ENCODE assay signal across 18 mouse cellular contexts in the genomic region with DNA sequence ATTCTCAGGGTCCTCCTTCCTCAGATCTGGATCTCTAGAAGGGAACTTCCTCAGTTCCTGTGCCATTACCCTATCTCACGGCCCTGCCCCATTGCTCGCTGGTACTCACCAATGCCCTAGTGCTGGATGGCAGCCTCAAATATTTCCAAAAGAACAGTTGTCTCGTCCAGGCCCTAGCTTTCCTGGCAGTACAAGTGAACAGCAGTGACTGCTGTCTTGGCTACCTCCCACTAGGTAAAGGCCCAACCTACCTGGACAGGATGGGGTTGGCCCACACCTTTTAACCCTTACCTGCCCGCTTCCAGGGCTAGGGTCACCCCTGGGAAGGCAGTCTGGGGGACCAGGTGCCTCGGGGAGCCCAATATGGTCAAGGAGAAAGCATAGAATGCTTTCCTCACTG. TPM values are rescaled to one million over a fixed set of nuclear protein-coding genes. Genes with fewer than 3 reads are reported as not detected.
A peak's percentile ranks its signal among the peaks of the same experiment; 100 is the strongest.
DNase-seq lines count a peak whose midpoint lies in the region; ATAC-seq and TF ChIP-seq lines count a peak whose summit lies in the region.
"Had no signal": no experiment of that assay in that cellular context is flagged by ENCODE, and none has a peak within 500 bp of the region (broad histone marks: within the 10 kb centered on the region; RNA-seq: fewer than 3 reads in every experiment).

No protein-coding gene starts in this region.

- peak in 1 of 2 experiments; percentile 30; a peak in 2 of 4 replicates for TF ChIP-seq EP300 in MEL (IDR thresholded peaks at IDR 0.05; ENCODE audit: low read depth in 1 of 2, low read length in 2 of 2)
- no peak for TF ChIP-seq EP300 in lung, postnatal 0 days (IDR thresholded peaks at IDR 0.05)

- H3K36me3 ChIP-seq in E14TG2a.4 (ENCODE audit: insufficient read depth, low read length), result peaks cover 13% of the 10 kb centered on the region; the same call in 1 of the 2 replicates
- H3K36me3 ChIP-seq in MEL (ENCODE audit: control insufficient read depth in 1 of 2, insufficient read depth in 2 of 2, low read length in 2 of 2), result peaks cover 0 to 7% of the 10 kb centered on the region in 2 experiments; a peak in 2 of 4 replicates
- H3K36me3 ChIP-seq in lung, postnatal 0 days (ENCODE audit: insufficient read depth, low read length), result no peaks in the 10 kb centered on the region
- H3K36me3 ChIP-seq: heart, embryonic 15.5 days had no signal

- 51% methylated on average over 5 of the region's 5 CpGs for whole genome bisulfite sequencing in lung, postnatal 0 days

- H3K27ac ChIP-seq in MEL (ENCODE audit: control insufficient read depth, low read depth, low read length), result peak overlapping the region; percentile 41
- peak overlapping the region; percentile 84 for H3K27ac ChIP-seq in lung, postnatal 0 days (ENCODE audit: low read length)
- H3K27ac ChIP-seq: embryonic facial prominence, embryonic 12.5 days; forebrain, embryonic 15.5 days; heart, embryonic 15.5 days; limb, embryonic 12.5 days; midbrain, embryonic 12.5 days; neural tube, embryonic 13.5 days had no signal

- H3K9me3 ChIP-seq in E14TG2a.4 (ENCODE audit: low read length) (no peaks in the 10 kb centered on the region), MEL (replicated peaks; ENCODE audit: insufficient read depth, low read length) (no peaks in the 10 kb centered on the region)
- H3K9me3 ChIP-seq in lung, postnatal 0 days (ENCODE audit: low read length), result no peaks in the 10 kb centered on the region
- H3K9me3 ChIP-seq: embryonic facial prominence, embryonic 12.5 days; forebrain, embryonic 15.5 days; heart, embryonic 15.5 days; limb, embryonic 12.5 days; midbrain, embryonic 12.5 days; neural tube, embryonic 13.5 days had no signal

- H3K4me1 ChIP-seq in E14TG2a.4 (replicated peaks; ENCODE audit: low read depth, low read length) (peaks cover 68% of the 10 kb centered on the region), MEL (ENCODE audit: control insufficient read depth in 1 of 2, insufficient read depth in 2 of 2, low read length in 2 of 2) (peaks cover 15 to 25% of the 10 kb centered on the region in 2 experiments)
- no peaks in the 10 kb centered on the region for H3K4me1 ChIP-seq in lung, postnatal 0 days (ENCODE audit: insufficient read depth, low read depth, low read length)
- H3K4me1 ChIP-seq: heart, embryonic 15.5 days; limb, embryonic 12.5 days; midbrain, embryonic 12.5 days; neural tube, embryonic 13.5 days had no signal

- H3K4me3 ChIP-seq in E14TG2a.4 (replicated peaks; ENCODE audit: low read length) (0 out of 2 replicates have a peak overlapping the region, but pooled peaks have one; percentile 23), MEL (ENCODE audit: control insufficient read depth in 1 of 2, insufficient read depth in 1 of 2, low read depth in 2 of 2, low read length in 2 of 2) (peak overlapping the region; percentile 32 to 48)
- H3K4me3 ChIP-seq in lung, postnatal 0 days (ENCODE audit: low read depth, low read length), result peak overlapping the region; percentile 35
- H3K4me3 ChIP-seq: embryonic facial prominence, embryonic 12.5 days; forebrain, embryonic 15.5 days; heart, embryonic 15.5 days; limb, embryonic 12.5 days; midbrain, embryonic 12.5 days; neural tube, embryonic 13.5 days had no signal

- TF ChIP-seq RAD21 in MEL (IDR thresholded peaks at IDR 0.05; ENCODE audit: low read depth, low read length), result no peak

- no peak; a peak in 1 of 4 replicates for TF ChIP-seq POLR2A in MEL (IDR thresholded peaks at IDR 0.05; ENCODE audit: control insufficient read depth in 1 of 2, insufficient read depth in 1 of 2, low read depth in 1 of 2, low read length in 2 of 2, poor library complexity in 1 of 2)

- H3K9ac ChIP-seq in MEL (ENCODE audit: control insufficient read depth, low read depth, low read length, poor library complexity, severe bottlenecking), result peak overlapping the region; percentile 31
- no peak overlapping the region for H3K9ac ChIP-seq in lung, postnatal 0 days (replicated peaks; ENCODE audit: low read depth)
- H3K9ac ChIP-seq: embryonic facial prominence, embryonic 12.5 days; forebrain, embryonic 15.5 days; heart, embryonic 15.5 days; limb, embryonic 12.5 days; midbrain, embryonic 12.5 days; neural tube, embryonic 13.5 days had no signal

- no peaks in the 10 kb centered on the region for H3K79me2 ChIP-seq in MEL (ENCODE audit: control insufficient read depth, insufficient read depth, low read length, poor library complexity)

- peak overlapping the region; percentile 27; the same call in 1 of the 2 replicates for H3K4me2 ChIP-seq in lung, postnatal 0 days (replicated peaks; ENCODE audit: low read depth, low read length)
- H3K4me2 ChIP-seq: embryonic facial prominence, embryonic 12.5 days; forebrain, embryonic 15.5 days; heart, embryonic 15.5 days; limb, embryonic 12.5 days; midbrain, embryonic 12.5 days; neural tube, embryonic 13.5 days had no signal

- intact Hi-C loops in left cerebral cortex, postnatal 36 days (cut with DNase I), result no loop called here

- 0 out of 2 replicates have a peak, but pooled peaks have one; percentile 14 for ATAC-seq in erythroid progenitor cell, adult 5-6 weeks (replicated peaks; ENCODE audit: low FRiP score, poor library complexity, severe bottlenecking)
- ATAC-seq in lung, postnatal 0 days, result peak; percentile 59
- ATAC-seq: forebrain, embryonic 15.5 days had no signal

- TF ChIP-seq CTCF in E14TG2a.4 (conservative IDR thresholded peaks at IDR 0.05; ENCODE audit: low read length), result no peak
- TF ChIP-seq CTCF in MEL (IDR thresholded peaks at IDR 0.05 in 2 of 3, conservative IDR thresholded peaks at IDR 0.05 in 1 of 3; ENCODE audit: control insufficient read depth in 1 of 3, insufficient read depth in 1 of 3, low read depth in 2 of 3, low read length in 3 of 3, poor library complexity in 1 of 3, severe bottlenecking in 1 of 3), result no peak
- TF ChIP-seq CTCF in lung, postnatal 0 days (IDR thresholded peaks at IDR 0.05), result no peak

- peak; percentile 54 for DNase-seq in MEL (ENCODE audit: low read depth, low spot score)
- DNase-seq in lung, postnatal 0 days (ENCODE audit: low spot score), result peak; percentile 53
- DNase-seq in left cerebral cortex, postnatal 36 days (ENCODE audit: low spot score in 2 of 2), result no peak
- no peak for DNase-seq in layer of hippocampus, adult 18-20 months (ENCODE audit: low spot score in 2 of 2)
- DNase-seq in spleen, postnatal 10 days (ENCODE audit: low spot score in 2 of 2), result no peak
- DNase-seq: right cerebral cortex, postnatal 14 days; thymus, adult 2 months had no signal

- H3K27me3 ChIP-seq in E14TG2a.4 (ENCODE audit: insufficient read depth, low read length) (no peaks in the 10 kb centered on the region), MEL (ENCODE audit: control insufficient read depth in 1 of 2, insufficient read depth in 2 of 2, low read length in 2 of 2) (no peaks in the 10 kb centered on the region)
- H3K27me3 ChIP-seq in lung, postnatal 0 days (replicated peaks; ENCODE audit: insufficient read depth, low read length), result no peaks in the 10 kb centered on the region
- H3K27me3 ChIP-seq: CH12.LX; embryonic facial prominence, embryonic 12.5 days; forebrain, embryonic 15.5 days; heart, embryonic 15.5 days; limb, embryonic 12.5 days; midbrain, embryonic 12.5 days; neural tube, embryonic 13.5 days had no signal

RNA-seq across cellular contexts. Expression of gene Ccdc120, which starts 9.6 kb away (rescaled TPM):
- 3.9 and 5.8 TPM in 2 replicates for total RNA-seq in MEL (2012; rRNA removed)
- polyA plus RNA-seq in MEL (2012; ENCODE audit: insufficient read depth in 1 of 2, insufficient read length in 2 of 2, low read depth in 1 of 2, low replicate concordance in 2 of 2, missing spikeins in 1 of 2), result 10 to 100 TPM in 1 of 2 experiments, not detected in 1; 12.2 TPM
- total RNA-seq in erythroid progenitor cell, adult 5-6 weeks (2015; ENCODE audit: low replicate concordance), result not detected in 2 replicates
- not detected in 2 replicates for total RNA-seq in erythroid progenitor cell, adult 5-6 weeks (2017; ENCODE audit: low replicate concordance)
- 26.4 and 28.2 TPM in 2 replicates for polyA plus RNA-seq in lung, postnatal 0 days (2015; fragmentation: Nextera tagmentation; extraction: Ambion mirVana)
- 10 to 100 TPM; 22.8 to 24.8 TPM for total RNA-seq in left cerebral cortex, postnatal 36 days (2021)
- 10 to 100 TPM; 17.6 to 21.5 TPM for total RNA-seq in layer of hippocampus, adult 18-20 months (2021)

RNA-seq across cellular contexts. Expression of gene Praf2, which starts 12.9 kb away (rescaled TPM):
- 19.1 and 23.0 TPM in 2 replicates for total RNA-seq in MEL (2012; rRNA removed)
- polyA plus RNA-seq in MEL (2012; ENCODE audit: insufficient read depth in 1 of 2, insufficient read length in 2 of 2, low read depth in 1 of 2, low replicate concordance in 2 of 2, missing spikeins in 1 of 2), result 10 to 100 TPM in 1 of 2 experiments, not detected in 1; 60.1 TPM
- 1.3 and 2.5 TPM in 2 replicates for total RNA-seq in erythroid progenitor cell, adult 5-6 weeks (2015; ENCODE audit: low replicate concordance)
- 2.1 TPM in 1 of 2 replicates, not detected in the other for total RNA-seq in erythroid progenitor cell, adult 5-6 weeks (2017; ENCODE audit: low replicate concordance)
- polyA plus RNA-seq in lung, postnatal 0 days (2015; fragmentation: Nextera tagmentation; extraction: Ambion mirVana), result 18.3 and 18.8 TPM in 2 replicates
- total RNA-seq in left cerebral cortex, postnatal 36 days (2021), result 100 to 1,000 TPM in 1 of 2 experiments, 10 to 100 TPM in 1; 91.1 to 103 TPM
- total RNA-seq in layer of hippocampus, adult 18-20 months (2021), result 100 to 1,000 TPM in 1 of 2 experiments, 10 to 100 TPM in 1; 97.3 to 100 TPM

RNA-seq across cellular contexts. Expression of gene Gm45208, which starts 19.1 kb away (rescaled TPM):
- 0.36 TPM in 1 of 2 replicates, not detected in the other for total RNA-seq in MEL (2012; rRNA removed)
- polyA plus RNA-seq in MEL (2012; ENCODE audit: insufficient read depth in 1 of 2, insufficient read length in 2 of 2, low read depth in 1 of 2, low replicate concordance in 2 of 2, missing spikeins in 1 of 2), result 10 to 100 TPM in 1 of 2 experiments, not detected in 1; 11.0 TPM
- not detected in 2 replicates for total RNA-seq in erythroid progenitor cell, adult 5-6 weeks (2015; ENCODE audit: low replicate concordance)
- total RNA-seq in erythroid progenitor cell, adult 5-6 weeks (2017; ENCODE audit: low replicate concordance), result not detected in 2 replicates
- polyA plus RNA-seq in lung, postnatal 0 days (2015; fragmentation: Nextera tagmentation; extraction: Ambion mirVana), result 0.64 and 2.7 TPM in 2 replicates
- not detected for total RNA-seq in left cerebral cortex, postnatal 36 days (2021)
- total RNA-seq in layer of hippocampus, adult 18-20 months (2021), result under 1 TPM in 1 of 2 experiments, not detected in 1; 0.41 TPM
- total RNA-seq: gastrocnemius, postnatal 4 days; layer of hippocampus, adult 8-10 months had no signal
- polyA plus RNA-seq: embryonic facial prominence, embryonic 12.5 days; heart, embryonic 15.5 days; limb, embryonic 12.5 days; midbrain, embryonic 12.5 days; neural tube, embryonic 13.5 days had no signal

RNA-seq across cellular contexts. Expression of gene Tfe3, which starts 21.3 kb away (rescaled TPM):
- total RNA-seq in MEL (2012; rRNA removed), result 20.6 and 23.4 TPM in 2 replicates
- 10 to 100 TPM in 1 of 2 experiments, not detected in 1; 64.7 TPM for polyA plus RNA-seq in MEL (2012; ENCODE audit: insufficient read depth in 1 of 2, insufficient read length in 2 of 2, low read depth in 1 of 2, low replicate concordance in 2 of 2, missing spikeins in 1 of 2)
- total RNA-seq in erythroid progenitor cell, adult 5-6 weeks (2015; ENCODE audit: low replicate concordance), result 18.9 and 23.4 TPM in 2 replicates
- 21.5 and 22.7 TPM in 2 replicates for total RNA-seq in erythroid progenitor cell, adult 5-6 weeks (2017; ENCODE audit: low replicate concordance)
- polyA plus RNA-seq in lung, postnatal 0 days (2015; fragmentation: Nextera tagmentation; extraction: Ambion mirVana), result 22.0 and 27.6 TPM in 2 replicates
- total RNA-seq in left cerebral cortex, postnatal 36 days (2021), result 10 to 100 TPM; 32.5 to 33.8 TPM
- 10 to 100 TPM; 33.7 to 38.7 TPM for total RNA-seq in layer of hippocampus, adult 18-20 months (2021)

RNA-seq across cellular contexts. Expression of gene Wdr45, which starts 27.0 kb away (rescaled TPM):
- 13.9 and 16.0 TPM in 2 replicates for total RNA-seq in MEL (2012; rRNA removed)
- polyA plus RNA-seq in MEL (2012; ENCODE audit: insufficient read depth in 1 of 2, insufficient read length in 2 of 2, low read depth in 1 of 2, low replicate concordance in 2 of 2, missing spikeins in 1 of 2), result 10 to 100 TPM in 1 of 2 experiments, not detected in 1; 36.1 TPM
- 42.2 and 59.5 TPM in 2 replicates for total RNA-seq in erythroid progenitor cell, adult 5-6 weeks (2015; ENCODE audit: low replicate concordance)
- 36.0 and 46.8 TPM in 2 replicates for total RNA-seq in erythroid progenitor cell, adult 5-6 weeks (2017; ENCODE audit: low replicate concordance)
- 202 and 222 TPM in 2 replicates for polyA plus RNA-seq in lung, postnatal 0 days (2015; fragmentation: Nextera tagmentation; extraction: Ambion mirVana)
- total RNA-seq in left cerebral cortex, postnatal 36 days (2021), result 10 to 100 TPM; 64.0 to 64.3 TPM
- total RNA-seq in layer of hippocampus, adult 18-20 months (2021), result 10 to 100 TPM; 61.6 to 67.4 TPM

Comparison
In these comparisons a context has a peak if more than half of its experiments do, and no peak if none do; other contexts are left out.
1. DNase-seq: peak in MEL (single experiment) and lung, postnatal 0 days (single experiment); none in left cerebral cortex, postnatal 36 days (0 of 2), layer of hippocampus, adult 18-20 months (0 of 2) and spleen, postnatal 10 days (0 of 2).
2. Peak in every context shown above with its lines, with median percentiles within 50 percentile points of each other: H3K4me3 ChIP-seq.